Mouse (Mus musculus) erythroblast, embryonic 14.5 days (primary cell): ENCODE results near the gene Glt1d1. TPM values are rescaled to one million over a fixed set of nuclear protein-coding genes. Genes with fewer than 3 reads are reported as not detected.
A peak's percentile ranks its signal among the peaks of the same experiment; 100 is the strongest.

Experiments used
- H3K27me3 ChIP-seq: 2 replicates; pipeline ENCODE4 v1.6.1; 2012; ENCODE audit warnings: inconsistent platforms; ENCODE audit not compliant: control insufficient read depth
- H3K36me3 ChIP-seq: 2 replicates; pipeline ENCODE4 v1.6.1; 2012; ENCODE audit warnings: mild to moderate bottlenecking, inconsistent platforms; ENCODE audit not compliant: control insufficient read depth
- H3K4me1 ChIP-seq: 2 replicates; pipeline ENCODE4 v1.6.1; 2012; ENCODE audit warnings: inconsistent platforms; ENCODE audit not compliant: control insufficient read depth
- H3K4me3 ChIP-seq: replicated peaks from 2 replicates; pipeline ENCODE3; 2012; ENCODE audit warnings: moderate library complexity, mild to moderate bottlenecking, inconsistent platforms
- H3K9me3 ChIP-seq: 2 replicates; pipeline ENCODE4 v1.6.1; 2012; ENCODE audit warnings: low read length, inconsistent platforms, mixed read lengths; ENCODE audit not compliant: control insufficient read depth
- GATA1 ChIP-seq: IDR thresholded peaks from 2 replicates; pipeline ENCODE4 v1.6.1; 2012; ENCODE audit warnings: low read length, inconsistent platforms, mixed read lengths
- TAL1 ChIP-seq: IDR thresholded peaks from 3 replicates; pipeline ENCODE4 v1.6.1; 2012; ENCODE audit warnings: low read length, inconsistent platforms, mixed read lengths
- polyA plus RNA-seq: library from polyadenylated mRNA; stranded (reverse); fragments of >175 nt; gene quantifications from 2 replicates; pipeline ENCODE4 v1.2.3, GENCODE M21; 2012

Gene Glt1d1
- polyA plus RNA-seq, 1 experiment, result not detected

GRCm38 (mm10) chr5:127609191-127609714, 22.8 kb upstream of the Glt1d1 start:
- Histone ChIP-seq H3K4me3 (no peak overlapping the region), H3K4me1 (peaks cover 26% of the 10 kb centered on the region), H3K9me3 (no peaks in the 10 kb centered on the region), H3K36me3 (peaks cover 55% of the 10 kb centered on the region), H3K27me3 (no peaks in the 10 kb centered on the region)
- TF ChIP-seq GATA1 (no peak), TAL1 (no peak)

GRCm38 (mm10) chr5:127610787-127611509, 21.1 kb upstream of the Glt1d1 start:
- Histone ChIP-seq H3K4me3 (no peak overlapping the region), H3K27me3 (no peaks in the 10 kb centered on the region), H3K36me3 (peaks cover 42% of the 10 kb centered on the region), H3K4me1 (peaks cover 40% of the 10 kb centered on the region), H3K9me3 (no peaks in the 10 kb centered on the region)
- no peak for TF ChIP-seq GATA1
- no peak for TF ChIP-seq TAL1

GRCm38 (mm10) chr5:127611881-127612280, 20.2 kb upstream of the Glt1d1 start:
- TF ChIP-seq TAL1 (no peak), GATA1 (no peak)
- H3K36me3 ChIP-seq, result peaks cover 33% of the 10 kb centered on the region
- H3K9me3 ChIP-seq, result no peaks in the 10 kb centered on the region
- H3K4me3 ChIP-seq, result no peak overlapping the region
- peaks cover 49% of the 10 kb centered on the region for H3K4me1 ChIP-seq
- no peaks in the 10 kb centered on the region for H3K27me3 ChIP-seq

- no peaks in the 10 kb centered on the region for H3K27me3 ChIP-seq
- TF ChIP-seq TAL1 (no peak), GATA1 (no peak)
- H3K4me1 ChIP-seq, result peaks cover 52% of the 10 kb centered on the region
- H3K4me3 ChIP-seq, result no peak overlapping the region
- no peaks in the 10 kb centered on the region for H3K9me3 ChIP-seq
- peaks cover 28% of the 10 kb centered on the region for H3K36me3 ChIP-seq
Observed at GRCm38 (mm10) chr5:127612397-127612796, 19.7 kb upstream of the Glt1d1 start.

GRCm38 (mm10) chr5:127615459-127615858, 16.6 kb upstream of the Glt1d1 start:
- Histone ChIP-seq H3K27me3 (no peaks in the 10 kb centered on the region), H3K4me1 (peaks cover 43% of the 10 kb centered on the region), H3K9me3 (no peaks in the 10 kb centered on the region; the same call in 1 of the 2 replicates), H3K4me3 (peak overlapping the region; percentile 96), H3K36me3 (peaks cover 5% of the 10 kb centered on the region)
- TF ChIP-seq GATA1 (no peak), TAL1 (no peak)

GRCm38 (mm10) chr5:127616151-127616550, 15.9 kb upstream of the Glt1d1 start:
- H3K36me3 ChIP-seq, result peaks cover 5% of the 10 kb centered on the region
- peaks cover 36% of the 10 kb centered on the region for H3K4me1 ChIP-seq
- H3K9me3 ChIP-seq, result no peaks in the 10 kb centered on the region; the same call in 1 of the 2 replicates
- TF ChIP-seq GATA1 (no peak), TAL1 (no peak)
- H3K4me3 ChIP-seq, result peak overlapping the region; percentile 96
- no peaks in the 10 kb centered on the region for H3K27me3 ChIP-seq

GRCm38 (mm10) chr5:127616884-127617635, 15.0 kb upstream of the Glt1d1 start:
- peak overlapping the region; percentile 96 for H3K4me3 ChIP-seq
- no peak for TF ChIP-seq TAL1
- no peak for TF ChIP-seq GATA1
- peaks cover 5% of the 10 kb centered on the region for H3K36me3 ChIP-seq
- peaks cover 33% of the 10 kb centered on the region for H3K4me1 ChIP-seq
- no peaks in the 10 kb centered on the region; the same call in 1 of the 2 replicates for H3K9me3 ChIP-seq
- H3K27me3 ChIP-seq, result no peaks in the 10 kb centered on the region

GRCm38 (mm10) chr5:127618834-127619233, 13.2 kb upstream of the Glt1d1 start:
- TF ChIP-seq TAL1, result no peak
- TF ChIP-seq GATA1, result no peak
- Histone ChIP-seq H3K4me1 (peaks cover 31% of the 10 kb centered on the region), H3K36me3 (peaks cover 5% of the 10 kb centered on the region; the same call in 1 of the 2 replicates), H3K4me3 (no peak overlapping the region), H3K27me3 (no peaks in the 10 kb centered on the region), H3K9me3 (no peaks in the 10 kb centered on the region; the same call in 1 of the 2 replicates)

- no peak for TF ChIP-seq GATA1
- no peak for TF ChIP-seq TAL1
- H3K27me3 ChIP-seq, result no peaks in the 10 kb centered on the region
- no peaks in the 10 kb centered on the region; the same call in 1 of the 2 replicates for H3K9me3 ChIP-seq
- H3K4me1 ChIP-seq, result peaks cover 21% of the 10 kb centered on the region
- no peaks in the 10 kb centered on the region for H3K36me3 ChIP-seq
- H3K4me3 ChIP-seq, result no peak overlapping the region
Observed at GRCm38 (mm10) chr5:127620371-127620770, 11.7 kb upstream of the Glt1d1 start.
